Mouse (Mus musculus) embryonic facial prominence, embryonic 15.5 days (tissue): Measurements from ENCODE around the gene Gm10770. TPM values are rescaled to one million over a fixed set of nuclear protein-coding genes. Genes with fewer than 3 reads are reported as not detected.
"Not testable (repeated sequence)": the region's sequence is repeated elsewhere in the genome, so short reads cannot be mapped to it uniquely, and the experiment has no call there.

Experiments
- ATAC-seq: fragments of 200-750 bp; cut with Nextera tagmentation; 2 replicates; pipeline ENCODE4 v1.8.0; 2017; ENCODE audit warnings: low read depth, moderate TSS enrichment; ENCODE audit not compliant: insufficient number of reproducible peaks, low FRiP score, low TSS enrichment
- H3K27ac ChIP-seq: fragments of 300-500 bp; sonication (generic); replicated peaks from 2 replicates; pipeline ENCODE4 v1.5.1; 2015; ENCODE audit warnings: mild to moderate bottlenecking, inconsistent platforms
- H3K27me3 ChIP-seq: fragments of 300-500 bp; sonication (generic); 2 replicates; pipeline ENCODE4 v1.6.1; 2015; ENCODE audit warnings: inconsistent platforms
- H3K36me3 ChIP-seq: fragments of 300-500 bp; sonication (generic); 2 replicates; pipeline ENCODE4 v1.6.1; 2015; ENCODE audit warnings: mild to moderate bottlenecking, inconsistent platforms
- H3K4me1 ChIP-seq: fragments of 300-500 bp; sonication (generic); 2 replicates; pipeline ENCODE4 v1.6.1; 2015; ENCODE audit warnings: inconsistent platforms
- H3K4me2 ChIP-seq: fragments of 300-500 bp; sonication (generic); replicated peaks from 2 replicates; pipeline ENCODE4 v1.6.1; 2015; ENCODE audit warnings: mild to moderate bottlenecking, inconsistent platforms
- H3K4me3 ChIP-seq: fragments of 300-500 bp; sonication (generic); replicated peaks from 2 replicates; pipeline ENCODE4 v1.5.1; 2015; ENCODE audit warnings: mild to moderate bottlenecking, inconsistent platforms
- H3K9ac ChIP-seq: fragments of 300-500 bp; sonication (generic); 2 replicates; pipeline ENCODE4 v1.6.1; 2015; ENCODE audit warnings: inconsistent platforms
- H3K9me3 ChIP-seq: fragments of 300-500 bp; sonication (generic); replicated peaks from 2 replicates; pipeline ENCODE4 v1.6.1; 2016; ENCODE audit warnings: inconsistent platforms
- WGBS: fragments of 180-500 bp; shearing (Covaris S2); methylation state at CpG from one replicate; pipeline ENCODE4 v1.1.7; 2015; 5-methylcytosine and 5-hydroxymethylcytosine counted together
- polyA plus RNA-seq: library from polyadenylated mRNA; unstranded; fragments of >200 nt; fragmentation: Nextera tagmentation; extraction: Ambion mirVana; gene quantifications from 2 replicates; pipeline ENCODE4 v1.2.1, GENCODE M21; 2015

Gene Gm10770
- not detected in 2 replicates for polyA plus RNA-seq

- WGBS = 74% methylated on average over 4 of the region's 4 CpGs
- not testable (repeated sequence) for H3K4me3 ChIP-seq, H3K9me3 ChIP-seq
These were observed at the start of gene Gm10770 for GRCm38 (mm10) chr2:150179579-150179978. TSS of gene Gm10770 (minus strand) at chr2:150179679.

DNA sequence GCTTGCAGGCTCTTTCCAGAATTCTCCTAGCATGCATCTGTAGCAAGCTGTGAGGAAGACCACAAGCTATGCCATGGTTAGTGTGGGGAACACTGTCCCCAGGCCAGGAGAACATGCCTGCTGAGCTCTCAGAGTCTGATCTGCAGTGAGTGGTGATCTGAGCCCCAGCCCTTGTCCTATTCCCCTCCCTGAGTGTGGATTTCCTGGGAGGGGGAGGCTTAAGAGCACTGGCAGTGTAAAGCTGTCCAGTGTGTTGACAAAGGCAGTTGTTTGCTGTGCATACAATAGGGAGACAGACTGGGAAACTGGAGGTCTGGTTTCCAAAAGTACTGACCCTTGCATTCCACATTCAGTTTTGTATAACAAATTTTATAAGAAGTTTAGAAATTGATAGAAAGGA is 43.8 kb upstream of the Gm10770 start:
- not testable (repeated sequence) for H3K4me3 ChIP-seq, H3K9me3 ChIP-seq, ATAC-seq, H3K36me3 ChIP-seq, H3K9ac ChIP-seq, H3K4me1 ChIP-seq, H3K27ac ChIP-seq, H3K27me3 ChIP-seq, H3K4me2 ChIP-seq

More at GRCm38 (mm10) chr2:150179579-150179978, at the start of gene Gm10770:
- not testable (repeated sequence) for H3K4me2 ChIP-seq, H3K4me1 ChIP-seq, H3K36me3 ChIP-seq, H3K27me3 ChIP-seq, H3K9ac ChIP-seq, ATAC-seq, H3K27ac ChIP-seq

GRCm38 (mm10) chr2:150218363-150218725 is 38.9 kb upstream of the Gm10770 start:
- not testable (repeated sequence) for H3K9ac ChIP-seq, ATAC-seq, H3K27me3 ChIP-seq, H3K36me3 ChIP-seq, H3K9me3 ChIP-seq, H3K4me1 ChIP-seq
- WGBS = 28% methylated on average over 4 of the region's 4 CpGs
- peak overlapping the region; percentile 44 for H3K4me3 ChIP-seq
- 0 out of 2 replicates have a peak overlapping the region, but pooled peaks have one; percentile 28 for H3K27ac ChIP-seq
- H3K4me2 ChIP-seq = peak overlapping the region; percentile 44

- not testable (repeated sequence) for H3K36me3 ChIP-seq, H3K27me3 ChIP-seq, H3K4me1 ChIP-seq, H3K9ac ChIP-seq, H3K9me3 ChIP-seq
- WGBS = 2% methylated on average over 15 of the region's 15 CpGs
- Histone ChIP-seq H3K27ac (0 out of 2 replicates have a peak within 1 kb of the TSS, but pooled peaks have one; percentile 28), H3K4me3 (peak within 1 kb of the TSS; percentile 44), H3K4me2 (peak within 1 kb of the TSS; percentile 44)
- ATAC-seq = peak; percentile 98
These were observed 38.3 kb upstream of the Gm10770 start, which contains the start of gene Zfp937 for GRCm38 (mm10) chr2:150217600-150218362. TSS of gene Zfp937 (plus strand) at chr2:150218073.

- H3K36me3 ChIP-seq, H3K4me2 ChIP-seq, H3K4me3 ChIP-seq, H3K9me3 ChIP-seq, H3K4me1 ChIP-seq, H3K27ac ChIP-seq, H3K27me3 ChIP-seq, H3K9ac ChIP-seq, ATAC-seq: not testable (repeated sequence)
- WGBS = 72% methylated on average over 7 of the region's 7 CpGs
These were observed 2.1 kb upstream of the Gm10770 start, which contains the start of gene Gm14139 for GRCm38 (mm10) chr2:150181570-150181999. TSS of gene Gm14139 (plus strand) at chr2:150181755.

GRCm38 (mm10) chr2:150181046-150181445 is 1.6 kb upstream of the Gm10770 start:
- H3K4me3 ChIP-seq, H3K4me1 ChIP-seq, H3K36me3 ChIP-seq, H3K27me3 ChIP-seq, ATAC-seq, H3K9me3 ChIP-seq, H3K9ac ChIP-seq, H3K27ac ChIP-seq, H3K4me2 ChIP-seq: not testable (repeated sequence)

DNA sequence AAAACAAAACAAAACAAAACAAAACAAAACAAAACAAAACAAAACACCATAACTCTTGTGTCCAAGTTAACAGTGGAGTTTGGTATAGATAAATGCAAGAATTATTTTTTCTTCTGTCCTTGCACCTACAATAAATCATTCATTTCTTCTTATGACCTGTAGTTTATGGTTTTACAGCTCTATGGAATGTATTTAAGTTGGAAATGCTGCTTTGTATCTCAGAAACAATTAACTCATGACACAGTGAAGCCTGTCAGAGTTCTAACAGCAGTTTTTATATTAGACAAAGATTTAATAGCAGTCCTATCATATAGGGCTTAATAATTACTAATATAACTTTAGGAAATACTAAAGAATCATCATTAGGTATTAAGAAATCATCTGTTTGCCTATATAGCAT is 5.6 kb downstream of the Gm10770 start:
- H3K9ac ChIP-seq = no peak overlapping the region
- H3K4me2 ChIP-seq = no peak overlapping the region
- no peaks in the 10 kb centered on the region for H3K27me3 ChIP-seq
- no peaks in the 10 kb centered on the region for H3K36me3 ChIP-seq
- H3K27ac ChIP-seq = no peak overlapping the region
- no peak for ATAC-seq
- no peaks in the 10 kb centered on the region for H3K4me1 ChIP-seq
- peaks cover 6% of the 10 kb centered on the region; the same call in 1 of the 2 replicates for H3K9me3 ChIP-seq
- H3K4me3 ChIP-seq = no peak overlapping the region

GRCm38 (mm10) chr2:150166703-150167102 is 12.8 kb downstream of the Gm10770 start:
- Histone ChIP-seq H3K9me3 (no peaks in the 10 kb centered on the region), H3K27ac (no peak overlapping the region), H3K9ac (no peak overlapping the region), H3K4me2 (no peak overlapping the region), H3K4me1 (no peaks in the 10 kb centered on the region), H3K27me3 (no peaks in the 10 kb centered on the region), H3K36me3 (no peaks in the 10 kb centered on the region), H3K4me3 (no peak overlapping the region)
- no peak for ATAC-seq

DNA sequence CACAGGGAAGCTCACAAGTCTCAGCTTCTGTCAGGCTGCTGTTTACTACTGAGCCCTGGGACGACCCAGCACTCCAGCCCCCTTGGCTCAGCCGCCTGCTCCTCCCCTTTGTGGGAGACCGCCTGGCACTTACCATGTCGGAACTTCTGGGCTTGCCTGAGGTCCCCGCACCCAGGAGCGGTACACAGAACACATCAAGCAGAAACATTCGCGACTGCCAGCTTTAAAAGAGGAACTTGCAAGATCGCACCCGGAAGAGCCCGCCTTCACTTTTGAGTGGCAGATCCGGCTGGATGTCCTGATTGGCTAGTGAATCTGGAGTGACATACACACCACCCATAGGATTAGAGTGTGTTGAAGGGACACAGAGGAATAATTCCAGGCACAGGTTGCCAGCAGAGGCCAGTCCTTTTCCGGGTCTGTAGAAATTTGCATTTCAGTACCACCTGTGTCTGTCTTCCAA is 43.0 kb downstream of the Gm10770 start, which contains the start of gene Zfp120:
Gene Zfp120, minus strand, starts transcription at position 274 of the 463 bp plus-strand sequence.
- ATAC-seq = peak; percentile 97
- H3K4me2 ChIP-seq = peak within 1 kb of the TSS; percentile 53
- no peaks in the 10 kb centered on the region for H3K9me3 ChIP-seq
- peaks cover 7% of the 10 kb centered on the region for H3K4me1 ChIP-seq
- peak within 1 kb of the TSS; percentile 81 for H3K27ac ChIP-seq
- no peaks in the 10 kb centered on the region for H3K27me3 ChIP-seq
- peak within 1 kb of the TSS; percentile 60 for H3K9ac ChIP-seq
- H3K4me3 ChIP-seq = peak within 1 kb of the TSS; percentile 76
- H3K36me3 ChIP-seq = peaks cover 11% of the 10 kb centered on the region; the same call in 1 of the 2 replicates
- under 1% methylated on average over 13 of the region's 13 CpGs for WGBS

- 66% methylated on average over 2 of the region's 2 CpGs for WGBS
- no peak overlapping the region for H3K4me2 ChIP-seq
These were observed 46.7 kb downstream of the Gm10770 start for GRCm38 (mm10) chr2:150132773-150133172.

GRCm38 (mm10) chr2:150132002-150132401 is 47.5 kb downstream of the Gm10770 start:
- not testable (repeated sequence) for H3K4me3 ChIP-seq, ATAC-seq, H3K4me2 ChIP-seq, H3K27ac ChIP-seq, H3K9ac ChIP-seq, H3K27me3 ChIP-seq, H3K4me1 ChIP-seq
- Histone ChIP-seq H3K9me3 (peaks cover 13% of the 10 kb centered on the region), H3K36me3 (peaks cover 17% of the 10 kb centered on the region)
- WGBS = 83% methylated on average over 1 of the region's 1 CpGs

More at GRCm38 (mm10) chr2:150132773-150133172, 46.7 kb downstream of the Gm10770 start:
- H3K4me1 ChIP-seq = peaks cover 7% of the 10 kb centered on the region
- H3K9ac ChIP-seq = no peak overlapping the region
- no peak overlapping the region for H3K4me3 ChIP-seq
- no peak overlapping the region for H3K27ac ChIP-seq
- peaks cover 12% of the 10 kb centered on the region for H3K9me3 ChIP-seq
- no peaks in the 10 kb centered on the region for H3K27me3 ChIP-seq
- ATAC-seq = no peak
- H3K36me3 ChIP-seq = peaks cover 16% of the 10 kb centered on the region
